22 mouse cellular contexts compared by ENCODE assay signal in the genomic region with DNA sequence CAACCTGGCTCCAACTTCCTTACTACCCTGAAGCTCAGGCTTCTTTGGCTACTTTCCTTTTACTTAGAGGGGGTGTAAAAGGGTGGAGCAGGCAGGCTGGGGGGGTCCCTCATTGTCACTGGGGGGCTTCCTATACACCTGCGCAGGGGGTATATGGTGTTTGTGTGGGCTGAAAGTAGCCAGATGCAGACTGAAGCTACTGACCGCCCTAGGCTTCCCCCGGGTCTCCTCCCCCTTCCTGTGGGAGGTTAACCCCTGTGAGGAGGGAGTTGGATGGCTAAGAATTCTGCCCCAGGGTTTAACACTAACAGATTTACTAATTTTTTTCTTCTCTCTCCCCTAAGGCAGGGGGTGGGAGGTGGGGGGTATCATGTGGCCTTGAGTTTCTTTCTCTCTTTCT. TPM values are rescaled to one million over a fixed set of nuclear protein-coding genes. Genes with fewer than 3 reads are reported as not detected.
DNase-seq lines count a peak whose midpoint lies in the region; ATAC-seq and TF ChIP-seq lines count a peak whose summit lies in the region.
"Had no signal": no experiment of that assay in that cellular context is flagged by ENCODE, and none has a peak within 500 bp of the region (broad histone marks: within the 10 kb centered on the region; RNA-seq: fewer than 3 reads in every experiment).

No protein-coding gene starts in this region.

- DNase-seq in heart, postnatal 10 days: no peak
- peak; percentile 24 for DNase-seq in kidney, postnatal 10 days
- DNase-seq in kidney, adult 2 months: no peak
- DNase-seq in ES-E14 (ENCODE audit: low read depth, low spot score): no peak
- no peak for DNase-seq in right cerebral cortex, adult 2 months (ENCODE audit: low spot score in 2 of 2)
- DNase-seq: adrenal gland, adult 8-10 months; cerebellum, adult 11-12 months; heart, postnatal 4 days; lung, postnatal 36 days had no signal

- 0 out of 2 replicates have a peak overlapping the region, but pooled peaks have one; percentile 21 for H3K4me2 ChIP-seq in heart, embryonic 12.5 days
- no peak overlapping the region for H3K4me2 ChIP-seq in limb, embryonic 15.5 days
- H3K4me2 ChIP-seq: embryonic facial prominence, embryonic 15.5 days; forebrain, embryonic 12.5 days; limb, embryonic 13.5 days; midbrain, embryonic 13.5 days had no signal

- no peak overlapping the region for H3K27ac ChIP-seq in heart, embryonic 12.5 days (ENCODE audit: poor library complexity, severe bottlenecking)
- H3K27ac ChIP-seq in kidney, adult 2 months (ENCODE audit: insufficient read depth, low read depth, low read length): no peak overlapping the region
- peak overlapping the region; percentile 14; the same call in 1 of the 2 replicates for H3K27ac ChIP-seq in ES-E14 (ENCODE audit: insufficient read depth, low read depth, low read length, poor library complexity, severe bottlenecking)
- 0 out of 2 replicates have a peak overlapping the region, but pooled peaks have one; percentile 4 for H3K27ac ChIP-seq in limb, embryonic 15.5 days
- H3K27ac ChIP-seq: embryonic facial prominence, embryonic 15.5 days; forebrain, embryonic 12.5 days; limb, embryonic 13.5 days; midbrain, embryonic 13.5 days; stomach, postnatal 0 days had no signal

- intact Hi-C loops in heart, postnatal 10 days (cut with DNase I): no loop called here

- no peak for TF ChIP-seq POLR2A in kidney, adult 2 months (IDR thresholded peaks at IDR 0.05; ENCODE audit: low read depth, low read length)

- H3K4me3 ChIP-seq in heart, embryonic 12.5 days: no peak overlapping the region
- H3K4me3 ChIP-seq in kidney, adult 2 months (ENCODE audit: insufficient read depth, low read depth, low read length): no peak overlapping the region
- no peak overlapping the region for H3K4me3 ChIP-seq in ES-E14 (ENCODE audit: insufficient read depth in 1 of 2, low read depth in 1 of 2, low read length in 2 of 2, poor library complexity in 1 of 2, severe bottlenecking in 1 of 2)
- no peak overlapping the region for H3K4me3 ChIP-seq in limb, embryonic 15.5 days
- H3K4me3 ChIP-seq: embryonic facial prominence, embryonic 15.5 days; forebrain, embryonic 12.5 days; limb, embryonic 13.5 days; midbrain, embryonic 13.5 days had no signal

- H3K9ac ChIP-seq in heart, embryonic 12.5 days: no peak overlapping the region
- H3K9ac ChIP-seq in ES-E14 (ENCODE audit: insufficient read depth, low read depth, low read length, poor library complexity, severe bottlenecking): peak overlapping the region; percentile 7; the same call in 1 of the 2 replicates
- H3K9ac ChIP-seq in limb, embryonic 15.5 days: no peak overlapping the region
- H3K9ac ChIP-seq: embryonic facial prominence, embryonic 15.5 days; forebrain, embryonic 12.5 days; limb, embryonic 13.5 days; midbrain, embryonic 13.5 days had no signal

- peaks cover 46% of the 10 kb centered on the region for H3K4me1 ChIP-seq in heart, embryonic 12.5 days (replicated peaks)
- H3K4me1 ChIP-seq in kidney, adult 2 months (ENCODE audit: control insufficient read depth, insufficient read depth, low read length): no peaks in the 10 kb centered on the region
- peaks cover 18 to 38% of the 10 kb centered on the region in 2 experiments for H3K4me1 ChIP-seq in ES-E14 (ENCODE audit: control insufficient read depth in 2 of 2, insufficient read depth in 2 of 2, low read length in 2 of 2, poor library complexity in 1 of 2)
- H3K4me1 ChIP-seq in limb, embryonic 15.5 days: peaks cover 37% of the 10 kb centered on the region

- no peak for TF ChIP-seq CTCF in kidney, adult 2 months (conservative IDR thresholded peaks at IDR 0.05; ENCODE audit: insufficient read depth, insufficient read length, low read depth, low read length)

- no peaks in the 10 kb centered on the region for H3K9me3 ChIP-seq in heart, embryonic 12.5 days (replicated peaks)
- H3K9me3 ChIP-seq in ES-E14 (ENCODE audit: control insufficient read depth, insufficient read depth, low read depth, low read length): no peaks in the 10 kb centered on the region
- H3K9me3 ChIP-seq in limb, embryonic 15.5 days: no peaks in the 10 kb centered on the region
- H3K9me3 ChIP-seq: embryonic facial prominence, embryonic 15.5 days; forebrain, embryonic 12.5 days; limb, embryonic 13.5 days; midbrain, embryonic 13.5 days had no signal

- H3K27me3 ChIP-seq in heart, embryonic 12.5 days (replicated peaks): no peaks in the 10 kb centered on the region
- H3K27me3 ChIP-seq in kidney, adult 2 months (replicated peaks; ENCODE audit: control insufficient read depth, insufficient read depth, low read length): no peaks in the 10 kb centered on the region
- no peaks in the 10 kb centered on the region for H3K27me3 ChIP-seq in limb, embryonic 15.5 days
- H3K27me3 ChIP-seq: embryonic facial prominence, embryonic 15.5 days; forebrain, embryonic 12.5 days; limb, embryonic 13.5 days; midbrain, embryonic 13.5 days had no signal

- WGBS in heart, embryonic 12.5 days: 31% methylated on average over 3 of the region's 3 CpGs
- WGBS in kidney, adult 2 months: 19% methylated on average over 3 of the region's 3 CpGs
- 18% methylated on average over 3 of the region's 3 CpGs for WGBS in limb, embryonic 15.5 days

- no peak for ATAC-seq in heart, embryonic 12.5 days (ENCODE audit: insufficient number of reproducible peaks, low FRiP score)
- no peak for ATAC-seq in limb, embryonic 15.5 days (ENCODE audit: insufficient number of reproducible peaks, low FRiP score, low TSS enrichment, low read depth)
- ATAC-seq: inflammation-experienced regulatory T-cells, adult 6 months; midbrain, embryonic 13.5 days had no signal

- H3K36me3 ChIP-seq in heart, embryonic 12.5 days: peaks cover 41% of the 10 kb centered on the region
- H3K36me3 ChIP-seq in kidney, adult 2 months (ENCODE audit: control insufficient read depth, insufficient read depth, low read length): no peaks in the 10 kb centered on the region
- H3K36me3 ChIP-seq in ES-E14 (ENCODE audit: control insufficient read depth, insufficient read depth, low read length, poor library complexity, severe bottlenecking): peaks cover 25% of the 10 kb centered on the region
- peaks cover 37% of the 10 kb centered on the region for H3K36me3 ChIP-seq in limb, embryonic 15.5 days

- in situ Hi-C loops in ES-E14 (cut with MboI; ENCODE audit: low sequenced_read_pairs in 2 of 2, unreplicated experiment in 2 of 2): no loop called here

TF ChIP-seq in ES-E14, 5 proteins besides CTCF, POLR2A, EP300 and RAD21:
- TF ChIP-seq ZNF384 (IDR thresholded peaks at IDR 0.05; ENCODE audit: low read depth, low read length) (no peak), CHD2 (IDR thresholded peaks at IDR 0.05; ENCODE audit: low read depth, low read length) (no peak), HCFC1 (IDR thresholded peaks at IDR 0.05; ENCODE audit: borderline replicate concordance, insufficient read depth, low read length) (no peak), MAFK (IDR thresholded peaks at IDR 0.05; ENCODE audit: insufficient read depth, low read depth, low read length) (no peak), ZC3H11A (IDR thresholded peaks at IDR 0.05; ENCODE audit: borderline replicate concordance, low read depth, low read length) (no peak)

RNA-seq across cellular contexts. Expression of a gene that starts 8.5 kb away (rescaled TPM):
- polyA plus RNA-seq in heart, embryonic 12.5 days (2016; fragmentation: Nextera tagmentation; extraction: Ambion mirVana): 1.7 and 3.0 TPM in 2 replicates
- 1 to 10 TPM; 3.6 to 4.1 TPM for total RNA-seq in heart, postnatal 10 days (2021)
- 0.99 and 1.4 TPM in 2 replicates for polyA plus RNA-seq in kidney, adult 2 months (2012; rRNA removed)
- 7.0 and 9.9 TPM in 2 replicates for total RNA-seq in ES-E14 (2012; rRNA removed)
- 1.8 and 3.0 TPM in 2 replicates for polyA plus RNA-seq in limb, embryonic 15.5 days (2015; fragmentation: Nextera tagmentation; extraction: Ambion mirVana)
- polyA plus RNA-seq: inflammation-experienced regulatory T-cells, adult 6 months; liver, embryonic 16.5 days; spleen, adult 2 months had no signal

RNA-seq across cellular contexts. Expression of a gene that starts 28.7 kb away (rescaled TPM):
- 1.00 and 1.1 TPM in 2 replicates for polyA plus RNA-seq in heart, embryonic 12.5 days (2016; fragmentation: Nextera tagmentation; extraction: Ambion mirVana)
- total RNA-seq in heart, postnatal 10 days (2021): under 1 TPM; 0.22 to 0.32 TPM
- 0.63 and 0.92 TPM in 2 replicates for polyA plus RNA-seq in kidney, adult 2 months (2012; rRNA removed)
- total RNA-seq in ES-E14 (2012; rRNA removed): 4.9 TPM in 2 replicates
- polyA plus RNA-seq in limb, embryonic 15.5 days (2015; fragmentation: Nextera tagmentation; extraction: Ambion mirVana): 1.1 and 1.3 TPM in 2 replicates

RNA-seq across cellular contexts. Expression of a gene that starts 28.8 kb away (rescaled TPM):
- polyA plus RNA-seq in heart, embryonic 12.5 days (2016; fragmentation: Nextera tagmentation; extraction: Ambion mirVana): 17.7 and 18.1 TPM in 2 replicates
- total RNA-seq in heart, postnatal 10 days (2021): 10 to 100 TPM; 13.3 to 14.1 TPM
- polyA plus RNA-seq in kidney, adult 2 months (2012; rRNA removed): 24.1 and 26.0 TPM in 2 replicates
- 17.7 and 18.9 TPM in 2 replicates for total RNA-seq in ES-E14 (2012; rRNA removed)
- polyA plus RNA-seq in limb, embryonic 15.5 days (2015; fragmentation: Nextera tagmentation; extraction: Ambion mirVana): 28.5 and 29.2 TPM in 2 replicates

RNA-seq across cellular contexts. Expression of a gene that starts 50.8 kb away (rescaled TPM):
- 0.14 TPM in 1 of 2 replicates, not detected in the other for polyA plus RNA-seq in heart, embryonic 12.5 days (2016; fragmentation: Nextera tagmentation; extraction: Ambion mirVana)
- total RNA-seq in heart, postnatal 10 days (2021): under 1 TPM in 1 of 2 experiments, not detected in 1; 0.12 TPM
- 0.48 and 0.67 TPM in 2 replicates for polyA plus RNA-seq in kidney, adult 2 months (2012; rRNA removed)
- 1.5 and 2.0 TPM in 2 replicates for total RNA-seq in ES-E14 (2012; rRNA removed)
- polyA plus RNA-seq in limb, embryonic 15.5 days (2015; fragmentation: Nextera tagmentation; extraction: Ambion mirVana): 2.0 and 2.2 TPM in 2 replicates
- total RNA-seq: gastrocnemius, postnatal 4 days; heart, postnatal 4 days; layer of hippocampus, adult 18-20 months; left cerebral cortex, adult 18-20 months had no signal
- polyA plus RNA-seq: liver, embryonic 16.5 days had no signal

Comparison
In these comparisons a context has a peak if more than half of its experiments do, and no peak if none do; other contexts are left out.
1. H3K27ac ChIP-seq: peak in ES-E14 (single experiment) and limb, embryonic 15.5 days (single experiment); none in heart, embryonic 12.5 days (single experiment) and kidney, adult 2 months (single experiment).